13 mouse cellular contexts compared by ENCODE assay signal in the genomic region with DNA sequence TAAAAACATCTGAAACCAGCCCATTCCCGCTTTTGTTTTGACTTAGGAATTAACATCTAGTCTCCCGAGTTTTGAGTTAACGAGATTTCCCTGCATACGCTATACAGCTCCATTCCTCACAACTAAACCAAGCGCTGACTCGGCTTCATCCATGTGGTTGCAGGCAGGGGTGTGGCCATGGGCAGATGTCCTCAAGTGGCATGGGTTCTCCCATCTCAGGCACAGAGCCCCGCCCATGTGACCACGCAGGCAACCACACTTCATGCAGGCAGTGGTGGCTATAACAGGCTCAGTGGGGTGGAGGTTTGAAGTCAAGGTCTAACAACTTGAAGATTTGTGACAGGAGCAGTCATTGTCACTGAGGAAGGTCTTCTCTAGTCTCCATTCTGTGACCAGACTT.
DNase-seq lines count a peak whose midpoint lies in the region; ATAC-seq and TF ChIP-seq lines count a peak whose summit lies in the region.
"Had no signal": no experiment of that assay in that cellular context is flagged by ENCODE, and none has a peak within 500 bp of the region (broad histone marks: within the 10 kb centered on the region; RNA-seq: fewer than 3 reads in every experiment).

No protein-coding gene starts in this region.

- no peaks in the 10 kb centered on the region for H3K79me2 ChIP-seq in myocyte (ENCODE audit: control insufficient read depth, insufficient read depth)

- H3K4me1 ChIP-seq in intestine, embryonic 14.5 days (replicated peaks; ENCODE audit: control insufficient read depth, insufficient read depth, low read length) = peaks cover 14% of the 10 kb centered on the region; the same call in 1 of the 2 replicates
- H3K4me1 ChIP-seq in intestine, postnatal 0 days (replicated peaks; ENCODE audit: control insufficient read depth, insufficient read depth, low read length) = no peaks in the 10 kb centered on the region
- peaks cover 93% of the 10 kb centered on the region for H3K4me1 ChIP-seq in midbrain, embryonic 10.5 days
- peaks cover 59% of the 10 kb centered on the region for H3K4me1 ChIP-seq in midbrain, embryonic 11.5 days (ENCODE audit: control insufficient read depth, insufficient read depth, low read length)

- H3K9ac ChIP-seq in intestine, embryonic 14.5 days (ENCODE audit: low read length) = no peak overlapping the region
- H3K9ac ChIP-seq in intestine, postnatal 0 days (ENCODE audit: low read depth, low read length) = no peak overlapping the region
- no peak overlapping the region for H3K9ac ChIP-seq in midbrain, embryonic 11.5 days (ENCODE audit: low read length)
- H3K9ac ChIP-seq: embryonic facial prominence, embryonic 12.5 days; lung, embryonic 15.5 days; neural tube, embryonic 12.5 days had no signal

- H3K27me3 ChIP-seq in intestine, embryonic 14.5 days (replicated peaks; ENCODE audit: control insufficient read depth, insufficient read depth, low read length) = no peaks in the 10 kb centered on the region
- no peaks in the 10 kb centered on the region for H3K27me3 ChIP-seq in intestine, postnatal 0 days (replicated peaks; ENCODE audit: control insufficient read depth, insufficient read depth, low read length)
- peaks cover 6% of the 10 kb centered on the region for H3K27me3 ChIP-seq in midbrain, embryonic 10.5 days (ENCODE audit: low read depth, poor library complexity, severe bottlenecking)
- no peaks in the 10 kb centered on the region for H3K27me3 ChIP-seq in midbrain, embryonic 11.5 days (ENCODE audit: control insufficient read depth, insufficient read depth, low read length)
- peaks cover 6% of the 10 kb centered on the region for H3K27me3 ChIP-seq in myocyte (ENCODE audit: control insufficient read depth, insufficient read depth, insufficient read length)
- H3K27me3 ChIP-seq: embryonic facial prominence, embryonic 12.5 days; lung, embryonic 15.5 days; neural tube, embryonic 12.5 days had no signal

- H3ac ChIP-seq in myocyte (ENCODE audit: control insufficient read depth, insufficient read length) = no peak overlapping the region

- no peak for TF ChIP-seq POLR2A in myocyte (IDR thresholded peaks at IDR 0.05; ENCODE audit: insufficient read length, low read depth)

- H3K4me2 ChIP-seq in intestine, embryonic 14.5 days (ENCODE audit: low read length) = 0 out of 2 replicates have a peak overlapping the region, but pooled peaks have one; percentile 5
- no peak overlapping the region for H3K4me2 ChIP-seq in intestine, postnatal 0 days (replicated peaks; ENCODE audit: low read depth)
- H3K4me2 ChIP-seq in midbrain, embryonic 11.5 days = no peak overlapping the region
- H3K4me2 ChIP-seq in myocyte (ENCODE audit: low read depth) = no peak overlapping the region
- H3K4me2 ChIP-seq: embryonic facial prominence, embryonic 12.5 days; lung, embryonic 15.5 days had no signal

- WGBS in intestine, embryonic 14.5 days = 44% methylated on average over 8 of the region's 8 CpGs
- 40% methylated on average over 8 of the region's 8 CpGs for WGBS in intestine, postnatal 0 days
- 77% methylated on average over 8 of the region's 8 CpGs for WGBS in midbrain, embryonic 10.5 days
- 67% methylated on average over 8 of the region's 8 CpGs for WGBS in midbrain, embryonic 11.5 days

- no peak for DNase-seq in intestine, embryonic 14.5 days (ENCODE audit: low spot score)
- no peak for DNase-seq in midbrain, embryonic 10.5 days (ENCODE audit: low spot score)
- DNase-seq in midbrain, embryonic 11.5 days (ENCODE audit: low spot score, missing footprints) = no peak
- DNase-seq in thymus, postnatal 14 days = no peak
- no peak for DNase-seq in layer of hippocampus, adult 9-10 months (ENCODE audit: low spot score)
- DNase-seq: layer of hippocampus, postnatal 36 days had no signal

- no peak for TF ChIP-seq CTCF in intestine, postnatal 0 days (IDR thresholded peaks at IDR 0.05; ENCODE audit: low read depth)

- ATAC-seq in intestine, embryonic 14.5 days (replicated peaks; ENCODE audit: low FRiP score, low TSS enrichment, low read depth) = no peak
- ATAC-seq in intestine, postnatal 0 days = no peak
- ATAC-seq in midbrain, embryonic 11.5 days (ENCODE audit: low FRiP score) = no peak
- ATAC-seq in hematopoietic stem cell, adult 5-6 weeks (replicated peaks in 1 of 2; ENCODE audit: insufficient read depth in 1 of 2, low FRiP score in 2 of 2, low TSS enrichment in 1 of 2, low read depth in 1 of 2, poor library complexity in 2 of 2, severe bottlenecking in 2 of 2) = peak; percentile 74 to 79
- ATAC-seq: activated CD4-positive, CD25-positive, alpha-beta regulatory T cell, adult 4 months had no signal

- H3K36me3 ChIP-seq in intestine, embryonic 14.5 days (ENCODE audit: control insufficient read depth, insufficient read depth, low read length) = no peaks in the 10 kb centered on the region
- H3K36me3 ChIP-seq in intestine, postnatal 0 days (ENCODE audit: control insufficient read depth, insufficient read depth) = no peaks in the 10 kb centered on the region
- H3K36me3 ChIP-seq in midbrain, embryonic 10.5 days = no peaks in the 10 kb centered on the region
- H3K36me3 ChIP-seq in midbrain, embryonic 11.5 days (ENCODE audit: control insufficient read depth, insufficient read depth, low read length) = no peaks in the 10 kb centered on the region
- no peaks in the 10 kb centered on the region for H3K36me3 ChIP-seq in myocyte (ENCODE audit: control insufficient read depth, insufficient read depth)
- H3K36me3 ChIP-seq: embryonic facial prominence, embryonic 12.5 days; lung, embryonic 15.5 days; neural tube, embryonic 12.5 days had no signal

- H3K9me3 ChIP-seq in intestine, embryonic 14.5 days (ENCODE audit: control insufficient read depth, low read length) = no peaks in the 10 kb centered on the region
- H3K9me3 ChIP-seq in intestine, postnatal 0 days (ENCODE audit: control insufficient read depth) = no peaks in the 10 kb centered on the region
- no peaks in the 10 kb centered on the region for H3K9me3 ChIP-seq in midbrain, embryonic 10.5 days (replicated peaks)
- no peaks in the 10 kb centered on the region for H3K9me3 ChIP-seq in midbrain, embryonic 11.5 days (ENCODE audit: control insufficient read depth, low read length)
- H3K9me3 ChIP-seq: embryonic facial prominence, embryonic 12.5 days; lung, embryonic 15.5 days; neural tube, embryonic 12.5 days had no signal

- H3K4me3 ChIP-seq in intestine, embryonic 14.5 days (ENCODE audit: low read depth, low read length) = no peak overlapping the region
- no peak overlapping the region for H3K4me3 ChIP-seq in intestine, postnatal 0 days (ENCODE audit: low read depth, low read length)
- no peak overlapping the region for H3K4me3 ChIP-seq in midbrain, embryonic 10.5 days
- no peak overlapping the region for H3K4me3 ChIP-seq in midbrain, embryonic 11.5 days (ENCODE audit: low read depth, low read length)
- no peak overlapping the region for H3K4me3 ChIP-seq in myocyte
- H3K4me3 ChIP-seq: embryonic facial prominence, embryonic 12.5 days; lung, embryonic 15.5 days; neural tube, embryonic 12.5 days had no signal

- peak overlapping the region; percentile 67 for H3K27ac ChIP-seq in intestine, embryonic 14.5 days (ENCODE audit: low read depth)
- no peak overlapping the region for H3K27ac ChIP-seq in intestine, postnatal 0 days (ENCODE audit: low read depth, low read length)
- peak overlapping the region; percentile 61 for H3K27ac ChIP-seq in midbrain, embryonic 10.5 days (replicated peaks)
- no peak overlapping the region for H3K27ac ChIP-seq in midbrain, embryonic 11.5 days (ENCODE audit: low read depth, low read length)
- H3K27ac ChIP-seq: embryonic facial prominence, embryonic 12.5 days; lung, embryonic 15.5 days; neural tube, embryonic 12.5 days had no signal

TF ChIP-seq in myocyte, 11 proteins besides CTCF, POLR2A, EP300 and RAD21:
- peak in 1 of 3 experiments; percentile 46 for TF ChIP-seq MYOG (IDR thresholded peaks at IDR 0.05; ENCODE audit: control insufficient read depth in 1 of 3, insufficient read depth in 1 of 3, insufficient read length in 2 of 3, low read depth in 2 of 3)
- TF ChIP-seq SRF (IDR thresholded peaks at IDR 0.05; ENCODE audit: control insufficient read depth, insufficient read length, low read depth) = no peak
- peak; percentile 44 for TF ChIP-seq USF1 (IDR thresholded peaks at IDR 0.05; ENCODE audit: low read depth)
- TF ChIP-seq MYOD1 (IDR thresholded peaks at IDR 0.05; ENCODE audit: control insufficient read depth in 1 of 3, insufficient read length in 2 of 3, low read depth in 2 of 3) = peak in 1 of 3 experiments; percentile 7
TF ChIP-seq in myocyte: peak in this region for 3.

Comparison
In these comparisons a context has a peak if more than half of its experiments do, and no peak if none do; other contexts are left out.
1. H3K27ac ChIP-seq: peak in intestine, embryonic 14.5 days (single experiment) and midbrain, embryonic 10.5 days (single experiment); none in intestine, postnatal 0 days (single experiment) and midbrain, embryonic 11.5 days (single experiment).
2. ATAC-seq: peak in hematopoietic stem cell, adult 5-6 weeks (2 of 2); none in intestine, embryonic 14.5 days (single experiment), intestine, postnatal 0 days (single experiment) and midbrain, embryonic 11.5 days (single experiment).